In genomic region chr8:112269214-112269566, GRCm38 (mm10) we compare ENCODE assay signal across 16 mouse cellular contexts.
DNase-seq lines count a peak whose midpoint lies in the region; ATAC-seq and TF ChIP-seq lines count a peak whose summit lies in the region.
"Had no signal": no experiment of that assay in that cellular context is flagged by ENCODE, and none has a peak within 500 bp of the region (broad histone marks: within the 10 kb centered on the region; RNA-seq: fewer than 3 reads in every experiment).

No protein-coding gene starts in this region.

- peak; percentile 15 for DNase-seq in neural tube, embryonic 11.5 days (ENCODE audit: low spot score)
- DNase-seq in neural tube, embryonic 10.5 days (ENCODE audit: extremely low spot score, low spot score): no peak
- DNase-seq in stomach, postnatal 0 days (ENCODE audit: low spot score): no peak
- DNase-seq in left cerebral cortex, adult 9 months (ENCODE audit: low spot score in 2 of 2): no peak
- DNase-seq: cerebellum, adult 9-11 months; heart, adult 2 months; heart, postnatal 14 days; kidney, postnatal 10 days; thymus, postnatal 25 days had no signal

- H3K4me2 ChIP-seq in neural tube, embryonic 11.5 days (ENCODE audit: low read depth): no peak overlapping the region; the same call in 1 of the 2 replicates
- H3K4me2 ChIP-seq in hindbrain, embryonic 15.5 days: peak overlapping the region; percentile 13
- H3K4me2 ChIP-seq in midbrain, embryonic 16.5 days (ENCODE audit: low read length): peak overlapping the region; percentile 33
- H3K4me2 ChIP-seq in stomach, postnatal 0 days (replicated peaks; ENCODE audit: low read depth): no peak overlapping the region
- no peak overlapping the region for H3K4me2 ChIP-seq in kidney, embryonic 15.5 days
- H3K4me2 ChIP-seq: embryonic facial prominence, embryonic 12.5 days; intestine, embryonic 15.5 days; liver, embryonic 12.5 days; lung, embryonic 15.5 days had no signal

- no peak overlapping the region for H3K27ac ChIP-seq in neural tube, embryonic 11.5 days (ENCODE audit: low read depth, low read length)
- peak overlapping the region; percentile 60 for H3K27ac ChIP-seq in hindbrain, embryonic 15.5 days (replicated peaks)
- peak overlapping the region; percentile 73 for H3K27ac ChIP-seq in midbrain, embryonic 16.5 days (ENCODE audit: low read length)
- no peak overlapping the region for H3K27ac ChIP-seq in stomach, postnatal 0 days (replicated peaks)
- no peak overlapping the region for H3K27ac ChIP-seq in kidney, embryonic 15.5 days
- H3K27ac ChIP-seq: embryonic facial prominence, embryonic 12.5 days; heart, adult 2 months; intestine, embryonic 15.5 days; liver, embryonic 12.5 days; lung, embryonic 15.5 days had no signal

- H3K27me3 ChIP-seq in neural tube, embryonic 11.5 days (ENCODE audit: control insufficient read depth, insufficient read depth, low read length): no peaks in the 10 kb centered on the region
- no peaks in the 10 kb centered on the region for H3K27me3 ChIP-seq in hindbrain, embryonic 15.5 days
- H3K27me3 ChIP-seq in midbrain, embryonic 16.5 days (ENCODE audit: control insufficient read depth, insufficient read depth, low read depth, low read length): no peaks in the 10 kb centered on the region
- no peaks in the 10 kb centered on the region for H3K27me3 ChIP-seq in stomach, postnatal 0 days (ENCODE audit: control insufficient read depth, insufficient read depth, low read length)
- no peaks in the 10 kb centered on the region for H3K27me3 ChIP-seq in kidney, embryonic 15.5 days
- H3K27me3 ChIP-seq: embryonic facial prominence, embryonic 12.5 days; intestine, embryonic 15.5 days; liver, embryonic 12.5 days; lung, embryonic 15.5 days had no signal

- H3K9ac ChIP-seq in neural tube, embryonic 11.5 days (ENCODE audit: low read length): no peak overlapping the region
- H3K9ac ChIP-seq in hindbrain, embryonic 15.5 days: no peak overlapping the region
- no peak overlapping the region; the same call in 1 of the 2 replicates for H3K9ac ChIP-seq in midbrain, embryonic 16.5 days (ENCODE audit: low read depth, low read length)
- no peak overlapping the region for H3K9ac ChIP-seq in stomach, postnatal 0 days (ENCODE audit: low read length)
- H3K9ac ChIP-seq in kidney, embryonic 15.5 days: no peak overlapping the region
- H3K9ac ChIP-seq: embryonic facial prominence, embryonic 12.5 days; intestine, embryonic 15.5 days; liver, embryonic 12.5 days; lung, embryonic 15.5 days had no signal

- no peaks in the 10 kb centered on the region for H3K9me3 ChIP-seq in neural tube, embryonic 11.5 days (ENCODE audit: control insufficient read depth, low read length)
- H3K9me3 ChIP-seq in hindbrain, embryonic 15.5 days: no peaks in the 10 kb centered on the region
- no peaks in the 10 kb centered on the region for H3K9me3 ChIP-seq in midbrain, embryonic 16.5 days (replicated peaks; ENCODE audit: control insufficient read depth, low read length, poor library complexity, severe bottlenecking)
- no peaks in the 10 kb centered on the region for H3K9me3 ChIP-seq in stomach, postnatal 0 days (ENCODE audit: control insufficient read depth, low read length)
- H3K9me3 ChIP-seq in kidney, embryonic 15.5 days (replicated peaks): no peaks in the 10 kb centered on the region
- H3K9me3 ChIP-seq: embryonic facial prominence, embryonic 12.5 days; intestine, embryonic 15.5 days; liver, embryonic 12.5 days; lung, embryonic 15.5 days had no signal

- ATAC-seq in neural tube, embryonic 11.5 days (ENCODE audit: insufficient read depth, low FRiP score, low TSS enrichment): peak; percentile 24; the same call in 1 of the 2 replicates
- ATAC-seq in hindbrain, embryonic 15.5 days (ENCODE audit: low FRiP score, low read depth): peak; percentile 69; the same call in 1 of the 2 replicates
- peak; percentile 72; the same call in 1 of the 2 replicates for ATAC-seq in midbrain, embryonic 16.5 days
- ATAC-seq in stomach, postnatal 0 days (ENCODE audit: low FRiP score, low TSS enrichment): no peak
- ATAC-seq in kidney, embryonic 15.5 days (replicated peaks; ENCODE audit: low FRiP score): no peak
- ATAC-seq: intestine, embryonic 15.5 days; liver, embryonic 12.5 days had no signal

- H3K4me1 ChIP-seq in neural tube, embryonic 11.5 days (ENCODE audit: control insufficient read depth, insufficient read depth, low read length): no peaks in the 10 kb centered on the region
- H3K4me1 ChIP-seq in hindbrain, embryonic 15.5 days (replicated peaks): peaks cover 16% of the 10 kb centered on the region
- H3K4me1 ChIP-seq in midbrain, embryonic 16.5 days (ENCODE audit: control insufficient read depth, insufficient read depth, low read length): peaks cover 13% of the 10 kb centered on the region
- no peaks in the 10 kb centered on the region for H3K4me1 ChIP-seq in stomach, postnatal 0 days (replicated peaks; ENCODE audit: control insufficient read depth, insufficient read depth)
- no peaks in the 10 kb centered on the region for H3K4me1 ChIP-seq in kidney, embryonic 15.5 days
- H3K4me1 ChIP-seq: embryonic facial prominence, embryonic 12.5 days; intestine, embryonic 15.5 days; liver, embryonic 12.5 days; lung, embryonic 15.5 days had no signal

- TF ChIP-seq CTCF in stomach, postnatal 0 days (IDR thresholded peaks at IDR 0.05; ENCODE audit: low read depth): no peak

- no peaks in the 10 kb centered on the region for H3K36me3 ChIP-seq in neural tube, embryonic 11.5 days (ENCODE audit: control insufficient read depth, insufficient read depth, low read length)
- no peaks in the 10 kb centered on the region for H3K36me3 ChIP-seq in hindbrain, embryonic 15.5 days
- H3K36me3 ChIP-seq in midbrain, embryonic 16.5 days (ENCODE audit: control insufficient read depth, insufficient read depth, low read length): no peaks in the 10 kb centered on the region
- no peaks in the 10 kb centered on the region for H3K36me3 ChIP-seq in stomach, postnatal 0 days (ENCODE audit: control insufficient read depth, insufficient read depth, low read length)
- H3K36me3 ChIP-seq in kidney, embryonic 15.5 days: no peaks in the 10 kb centered on the region
- H3K36me3 ChIP-seq: embryonic facial prominence, embryonic 12.5 days; intestine, embryonic 15.5 days; liver, embryonic 12.5 days; lung, embryonic 15.5 days had no signal

- no peak for TF ChIP-seq EP300 in stomach, postnatal 0 days (optimal IDR thresholded peaks at IDR 0.05)

- no peak overlapping the region for H3K4me3 ChIP-seq in neural tube, embryonic 11.5 days (ENCODE audit: low read depth, low read length)
- no peak overlapping the region for H3K4me3 ChIP-seq in hindbrain, embryonic 15.5 days
- no peak overlapping the region for H3K4me3 ChIP-seq in midbrain, embryonic 16.5 days (ENCODE audit: low read depth, low read length)
- no peak overlapping the region for H3K4me3 ChIP-seq in stomach, postnatal 0 days (ENCODE audit: low read depth, low read length)
- no peak overlapping the region for H3K4me3 ChIP-seq in kidney, embryonic 15.5 days (replicated peaks)
- H3K4me3 ChIP-seq: embryonic facial prominence, embryonic 12.5 days; heart, adult 2 months; intestine, embryonic 15.5 days; liver, embryonic 12.5 days; lung, embryonic 15.5 days had no signal

- 54% methylated on average over 8 of the region's 8 CpGs for WGBS in neural tube, embryonic 11.5 days
- 16% methylated on average over 8 of the region's 8 CpGs for WGBS in hindbrain, embryonic 15.5 days
- WGBS in midbrain, embryonic 16.5 days: 9% methylated on average over 8 of the region's 8 CpGs
- 67% methylated on average over 8 of the region's 8 CpGs for WGBS in stomach, postnatal 0 days
- 57% methylated on average over 8 of the region's 8 CpGs for WGBS in kidney, embryonic 15.5 days

Comparison
In these comparisons a context has a peak if more than half of its experiments do, and no peak if none do; other contexts are left out.
1. ATAC-seq: peak in neural tube, embryonic 11.5 days (single experiment), hindbrain, embryonic 15.5 days (single experiment) and midbrain, embryonic 16.5 days (single experiment); none in stomach, postnatal 0 days (single experiment) and kidney, embryonic 15.5 days (single experiment).
2. H3K27ac ChIP-seq: peak in hindbrain, embryonic 15.5 days (single experiment) and midbrain, embryonic 16.5 days (single experiment); none in neural tube, embryonic 11.5 days (single experiment), stomach, postnatal 0 days (single experiment) and kidney, embryonic 15.5 days (single experiment).
3. H3K4me2 ChIP-seq: peak in hindbrain, embryonic 15.5 days (single experiment) and midbrain, embryonic 16.5 days (single experiment); none in neural tube, embryonic 11.5 days (single experiment), stomach, postnatal 0 days (single experiment) and kidney, embryonic 15.5 days (single experiment).